ENCODE assay signal across 12 mouse cellular contexts in the genomic region with DNA sequence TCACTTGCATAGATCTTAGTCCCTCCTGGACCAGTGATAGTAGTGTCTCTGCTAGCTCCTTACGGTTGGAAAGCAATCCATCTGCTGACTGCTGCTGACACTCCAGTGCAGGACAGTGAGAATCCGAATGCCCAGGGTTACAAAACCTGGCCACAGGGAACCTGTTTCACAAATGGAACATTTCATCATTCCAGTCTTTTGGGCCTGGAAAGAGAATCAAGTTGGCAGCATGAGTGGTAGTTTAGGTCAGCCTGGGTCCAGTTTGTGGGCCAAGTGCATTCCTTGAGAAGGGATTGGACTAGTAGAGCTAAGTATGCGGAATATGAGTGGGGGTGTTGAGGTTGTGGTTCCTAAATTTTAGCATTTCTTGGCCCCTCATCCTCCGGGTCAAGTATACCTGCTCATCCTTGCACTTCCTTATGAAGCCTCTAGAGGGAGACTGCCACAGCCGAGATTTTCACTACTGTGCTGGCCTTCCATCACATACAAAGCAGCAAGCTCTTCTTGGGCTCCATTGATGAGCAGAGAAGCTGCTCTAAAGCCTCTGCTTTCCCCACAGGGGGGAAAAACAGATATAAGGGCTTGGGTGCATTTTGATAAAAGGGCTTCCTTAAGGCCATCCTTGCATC. TPM values are rescaled to one million over a fixed set of nuclear protein-coding genes. Genes with fewer than 3 reads are reported as not detected.
DNase-seq lines count a peak whose midpoint lies in the region; ATAC-seq and TF ChIP-seq lines count a peak whose summit lies in the region.
"Had no signal": no experiment of that assay in that cellular context is flagged by ENCODE, and none has a peak within 500 bp of the region (broad histone marks: within the 10 kb centered on the region; RNA-seq: fewer than 3 reads in every experiment).

No protein-coding gene starts in this region.

- no peak for TF ChIP-seq POLR2A in kidney, adult 2 months (IDR thresholded peaks at IDR 0.05; ENCODE audit: low read depth, low read length)

- H3K27me3 ChIP-seq in kidney, adult 2 months (replicated peaks; ENCODE audit: control insufficient read depth, insufficient read depth, low read length): no peaks in the 10 kb centered on the region
- H3K27me3 ChIP-seq: neural tube, embryonic 12.5 days had no signal

- peaks cover 5% of the 10 kb centered on the region; the same call in 1 of the 2 replicates for H3K4me1 ChIP-seq in kidney, adult 2 months (ENCODE audit: control insufficient read depth, insufficient read depth, low read length)
- H3K4me1 ChIP-seq: neural tube, embryonic 12.5 days had no signal

- 0 out of 2 replicates have a peak, but pooled peaks have one; percentile 52 for ATAC-seq in common myeloid progenitor, adult 5-6 weeks (replicated peaks; ENCODE audit: low read depth, poor library complexity, severe bottlenecking)

- peak; percentile 42; the same call in 1 of the 2 replicates for TF ChIP-seq CTCF in kidney, adult 2 months (conservative IDR thresholded peaks at IDR 0.05; ENCODE audit: insufficient read depth, insufficient read length, low read depth, low read length)

- H3K4me3 ChIP-seq in kidney, adult 2 months (ENCODE audit: insufficient read depth, low read depth, low read length): no peak overlapping the region
- H3K4me3 ChIP-seq: neural tube, embryonic 12.5 days had no signal

- 66% methylated on average over 5 of the region's 5 CpGs for WGBS in kidney, adult 2 months

- no peaks in the 10 kb centered on the region for H3K36me3 ChIP-seq in kidney, adult 2 months (ENCODE audit: control insufficient read depth, insufficient read depth, low read length)
- H3K36me3 ChIP-seq: neural tube, embryonic 12.5 days had no signal

- H3K27ac ChIP-seq in kidney, adult 2 months (ENCODE audit: insufficient read depth, low read depth, low read length): no peak overlapping the region
- H3K27ac ChIP-seq: macrophage; neural tube, embryonic 12.5 days had no signal

- DNase-seq in kidney, adult 2 months: no peak
- no peak for DNase-seq in kidney, postnatal 10 days
- DNase-seq in thymus, postnatal 25 days: peak; percentile 10
- DNase-seq in thymus, postnatal 0 days (ENCODE audit: low spot score): no peak
- no peak for DNase-seq in left cerebral cortex, adult 8-10 months (ENCODE audit: low spot score in 2 of 2)
- no peak for DNase-seq in frontal cortex, postnatal 25 days (ENCODE audit: low spot score in 2 of 2)
- DNase-seq: cerebellum, adult 11-12 months had no signal

RNA-seq across cellular contexts. Expression of a gene that starts 5.3 kb away (rescaled TPM):
- 5.9 and 6.7 TPM in 2 replicates for polyA plus RNA-seq in kidney, adult 2 months (2012; rRNA removed)
- 0.78 and 0.96 TPM in 2 replicates for polyA plus RNA-seq in thymus, postnatal 0 days (2015; fragmentation: Nextera tagmentation; extraction: Ambion mirVana)
- total RNA-seq in common myeloid progenitor, adult 5-6 weeks (2017): 0.34 TPM in 1 of 2 replicates, not detected in the other
- 1 to 10 TPM in 2 of 4 experiments, under 1 TPM in 2; 0.76 to 1.5 (median 1.0) TPM for total RNA-seq in left cerebral cortex, adult 8-10 months (2022)
- polyA plus RNA-seq: macrophage had no signal

RNA-seq across cellular contexts. Expression of a gene that starts 44.5 kb away (rescaled TPM):
- polyA plus RNA-seq in kidney, adult 2 months (2012; rRNA removed): not detected in 2 replicates
- polyA plus RNA-seq in thymus, postnatal 0 days (2015; fragmentation: Nextera tagmentation; extraction: Ambion mirVana): 0.09 TPM in 1 of 2 replicates, not detected in the other
- not detected in 2 replicates for total RNA-seq in common myeloid progenitor, adult 5-6 weeks (2017)
- under 1 TPM in 3 of 4 experiments, not detected in 1; 0.23 to 0.33 (median 0.23) TPM for total RNA-seq in left cerebral cortex, adult 8-10 months (2022)
- total RNA-seq: heart, adult 18-20 months had no signal
- polyA plus RNA-seq: macrophage; neural tube, embryonic 12.5 days; urinary bladder, adult 2 months had no signal
